Mouse (Mus musculus) spleen, adult 2 months (tissue): Measurements from ENCODE around the gene Rnf157.

Experiments
- CTCF ChIP-seq: fragments of 200-500 bp; IDR thresholded peaks from 2 replicates; pipeline ENCODE4 v1.5.1; 2011; ENCODE audit warnings: mild to moderate bottlenecking, inconsistent platforms; ENCODE audit not compliant: insufficient read depth, insufficient read length, insufficient replicate concordance; ENCODE audit errors: extremely low read depth
- POLR2A ChIP-seq: fragments of 200-500 bp; IDR thresholded peaks from 2 replicates; pipeline ENCODE4 v1.6.1; 2011; ENCODE audit warnings: low read depth, low read length, inconsistent platforms

- TF ChIP-seq POLR2A (no peak), CTCF (no peak)
These were observed 3.5 kb upstream of the Rnf157 start for GRCm38 (mm10) chr11:116416196-116416943.
